Mouse (Mus musculus): ENCODE results near the gene Hadh. TPM values are rescaled to one million over a fixed set of nuclear protein-coding genes. Genes with fewer than 3 reads are reported as not detected.

Gene Hadh
- 400 and 413 TPM in 2 replicates for total RNA-seq (2021)
- long read RNA-seq, transcript Hadh-201 (8 exons, 1,789 nt) = major isoform, 667 of 772 reads
- long read RNA-seq, partial matches to known transcripts = 92 of 772 reads
- long read RNA-seq, other reads (novel, unspliced or antisense) = 12 of 772 reads

DNA sequence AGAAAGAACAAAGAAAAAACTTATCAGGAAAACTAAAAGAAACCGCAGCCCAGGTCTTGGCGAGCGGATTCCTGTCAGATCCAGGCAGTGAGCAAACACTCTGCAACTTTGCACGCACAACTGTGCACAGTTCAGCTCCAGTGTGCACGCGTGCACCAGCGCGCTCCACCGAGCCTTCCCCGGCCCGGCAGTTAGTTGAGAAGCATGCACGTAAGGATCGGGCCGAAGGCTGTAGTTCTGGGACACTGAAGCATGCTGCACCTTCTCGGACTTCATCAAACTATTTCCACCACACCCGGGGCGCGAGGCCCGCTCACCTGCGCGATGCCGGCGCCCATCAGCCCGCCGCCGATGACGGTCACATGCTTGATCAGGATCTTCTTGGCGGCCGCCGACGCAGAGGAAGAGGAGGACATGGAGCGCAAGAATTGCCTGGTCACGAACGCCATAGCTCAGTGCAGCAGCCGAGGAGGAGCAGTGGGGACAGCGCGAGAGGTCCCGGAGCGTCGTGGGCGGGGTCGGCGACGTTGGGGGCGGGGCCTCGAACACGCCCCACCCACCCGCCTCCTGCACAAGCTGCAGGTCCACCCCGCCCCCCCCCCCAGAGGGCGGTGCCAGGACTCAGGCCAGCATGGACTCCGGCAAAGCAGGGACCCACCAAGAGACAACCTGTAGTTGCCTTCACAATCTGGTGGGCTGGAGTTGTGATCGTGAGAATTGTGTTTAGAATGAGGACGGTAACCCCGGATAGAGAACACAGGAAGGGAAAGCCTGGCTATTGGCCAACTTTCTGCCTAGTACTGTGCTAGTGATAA, at the start of gene Hadh:
TSS of gene Hadh (minus strand) at position 543 of the 815 bp plus-strand sequence.
- peak; percentile 87 for DNase-seq

- peak; percentile 82 for DNase-seq
Observed at GRCm38 (mm10) chr3:131320184-131320583, 48.3 kb upstream of the Hadh start.

GRCm38 (mm10) chr3:131318211-131318610, 46.3 kb upstream of the Hadh start:
- no peak for DNase-seq

GRCm38 (mm10) chr3:131317126-131317525, 45.2 kb upstream of the Hadh start:
- DNase-seq = no peak

- DNase-seq = no peak
Observed at GRCm38 (mm10) chr3:131315957-131316510, 44.1 kb upstream of the Hadh start.

DNA sequence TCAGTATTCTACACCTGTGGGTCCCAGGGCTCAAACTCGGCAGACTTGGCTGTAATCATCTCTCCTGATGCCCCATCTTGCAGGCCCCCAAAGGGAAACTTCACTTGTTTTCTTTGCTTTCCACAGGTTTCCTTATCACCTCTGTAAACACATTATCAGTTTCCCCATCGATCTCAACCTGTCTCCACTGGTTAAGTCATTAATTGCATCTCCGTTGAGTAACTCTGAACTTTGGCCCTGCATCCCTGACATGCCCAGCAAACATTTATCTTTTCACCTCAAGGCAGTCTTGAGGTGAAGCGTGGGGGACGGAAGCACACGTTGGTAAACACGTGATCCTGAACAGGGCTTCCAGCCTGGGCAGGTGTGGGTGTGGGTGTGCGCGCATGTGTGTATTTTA, 40.4 kb upstream of the Hadh start:
- DNase-seq = no peak

- no peak for DNase-seq
Observed at GRCm38 (mm10) chr3:131310572-131310971, 38.7 kb upstream of the Hadh start.

GRCm38 (mm10) chr3:131307811-131308210, 35.9 kb upstream of the Hadh start:
- DNase-seq = no peak

GRCm38 (mm10) chr3:131306255-131306654, 34.4 kb upstream of the Hadh start:
- DNase-seq = no peak

- DNase-seq = no peak
Observed at GRCm38 (mm10) chr3:131303320-131303714, 31.4 kb upstream of the Hadh start.

DNA sequence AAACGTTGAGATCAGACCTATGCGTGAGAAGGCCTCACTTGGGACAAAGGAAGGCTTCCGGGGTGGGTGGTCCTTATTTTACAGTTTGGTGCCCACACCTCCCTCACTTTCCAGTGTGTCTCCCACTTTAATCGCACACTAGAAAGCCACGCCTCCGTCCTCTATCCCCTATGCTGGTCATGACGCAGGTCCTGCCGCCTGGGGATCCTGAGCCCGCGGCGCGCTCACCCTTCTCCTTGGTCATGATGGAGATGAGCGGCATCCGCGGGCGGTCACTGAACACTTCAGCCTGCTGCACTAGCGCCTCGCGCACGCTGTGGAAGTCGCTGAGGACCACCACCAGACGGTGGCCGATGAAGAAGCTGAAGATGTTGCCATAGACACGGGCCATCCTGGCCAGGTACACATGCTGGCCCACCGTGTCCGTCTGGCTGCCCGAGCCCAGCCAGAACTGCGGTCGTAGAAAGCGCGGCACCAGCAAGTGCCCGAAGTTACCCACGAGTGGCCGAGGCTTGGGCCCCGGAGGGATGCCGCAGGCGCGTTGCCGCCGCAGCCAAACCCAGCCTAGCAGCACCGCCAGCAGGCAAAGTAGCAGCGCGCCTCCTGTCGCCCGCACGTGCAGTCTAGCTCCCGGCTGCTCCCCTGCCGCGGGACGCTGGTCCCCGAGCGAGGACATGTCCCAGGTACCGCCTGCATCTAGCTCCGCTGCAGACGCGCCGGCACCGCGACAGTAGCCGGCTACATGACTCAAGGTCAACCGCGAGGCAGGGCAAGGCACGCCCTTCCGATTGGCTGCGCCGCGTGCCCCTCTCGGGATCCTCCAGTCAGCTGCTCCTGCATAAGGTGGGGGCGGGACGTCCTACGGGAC, 30.8 kb upstream of the Hadh start, which contains the start of gene Cyp2u1:
TSS of gene Cyp2u1 (minus strand) at position 776 of the 868 bp plus-strand sequence.
- DNase-seq = peak; percentile 92

GRCm38 (mm10) chr3:131299908-131300307, 28.0 kb upstream of the Hadh start:
- DNase-seq = no peak

- no peak for DNase-seq
Observed at GRCm38 (mm10) chr3:131299078-131299477, 27.2 kb upstream of the Hadh start.

DNA sequence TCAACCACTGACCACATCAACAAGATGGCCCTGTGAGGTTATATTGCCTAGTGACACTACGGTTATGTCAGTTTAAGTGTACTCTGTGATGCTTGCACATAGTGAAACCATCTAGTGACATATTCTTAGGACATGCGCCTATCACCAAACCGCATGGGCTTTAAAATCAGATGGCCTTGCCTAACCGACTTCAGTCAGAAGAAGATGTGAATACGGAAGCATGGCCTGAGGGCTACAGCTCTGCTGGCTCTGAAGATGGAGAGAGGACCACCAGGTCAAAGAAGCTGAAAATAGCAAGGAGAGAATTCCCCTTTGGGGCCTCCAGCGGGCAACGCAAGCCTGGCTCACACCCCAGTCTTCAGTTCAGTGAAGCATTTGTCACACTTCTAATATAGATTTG, 25.0 kb upstream of the Hadh start:
- no peak for DNase-seq

DNA sequence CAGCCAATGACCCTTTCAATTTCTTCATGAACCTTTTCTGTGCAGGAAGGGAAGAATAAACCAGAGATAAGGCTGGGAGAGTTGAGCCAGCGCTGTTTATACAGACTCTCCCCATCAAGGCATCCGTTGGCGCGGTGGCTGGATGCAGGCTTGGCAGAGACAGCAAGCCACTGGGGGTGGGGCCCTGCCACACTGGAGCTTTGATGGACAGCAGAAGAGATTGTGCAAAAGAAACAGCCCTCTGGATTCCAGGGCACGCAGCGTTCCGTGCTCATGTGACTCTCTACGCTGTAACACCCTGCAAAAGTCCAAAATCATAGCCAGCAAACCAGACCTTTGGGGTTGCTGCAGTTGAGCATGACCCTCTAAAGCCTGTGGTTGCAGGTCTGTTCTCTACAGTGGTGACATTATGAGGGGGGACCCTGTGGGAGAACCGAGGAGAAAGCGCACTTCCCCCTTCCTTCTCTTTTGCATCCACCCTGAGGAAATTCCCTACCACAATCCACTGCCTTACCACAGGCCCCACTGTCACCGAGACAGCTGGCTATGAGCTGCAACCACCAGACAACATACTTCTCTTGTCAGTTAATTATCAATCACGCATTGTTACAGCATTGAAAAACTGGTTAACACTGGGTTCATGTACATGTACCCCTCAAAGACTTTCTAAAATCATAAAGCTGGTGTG, 23.8 kb upstream of the Hadh start:
- peak; percentile 28 for DNase-seq

DNA sequence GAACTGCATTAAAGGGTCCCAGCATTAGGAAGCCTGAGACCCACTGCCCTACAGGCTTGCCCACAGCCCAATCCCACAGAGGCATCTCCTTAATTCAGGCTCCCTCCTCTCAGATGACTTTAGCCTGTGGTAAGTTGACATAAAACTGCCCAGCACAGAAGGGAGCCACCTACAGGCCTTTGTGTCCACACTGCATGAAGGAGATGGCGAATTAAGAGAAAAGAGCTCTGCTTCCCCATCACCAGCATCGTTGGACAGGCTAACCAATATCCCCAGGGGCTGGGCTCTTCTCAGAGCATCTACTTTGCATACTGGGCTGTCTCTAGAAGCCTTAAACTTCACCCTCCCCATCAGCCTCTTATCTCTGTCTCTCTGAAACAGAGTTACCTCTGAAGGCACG, 22.6 kb upstream of the Hadh start:
- no peak for DNase-seq

GRCm38 (mm10) chr3:131292959-131293358, 21.1 kb upstream of the Hadh start:
- no peak for DNase-seq

GRCm38 (mm10) chr3:131292349-131292748, 20.4 kb upstream of the Hadh start:
- DNase-seq = no peak

DNA sequence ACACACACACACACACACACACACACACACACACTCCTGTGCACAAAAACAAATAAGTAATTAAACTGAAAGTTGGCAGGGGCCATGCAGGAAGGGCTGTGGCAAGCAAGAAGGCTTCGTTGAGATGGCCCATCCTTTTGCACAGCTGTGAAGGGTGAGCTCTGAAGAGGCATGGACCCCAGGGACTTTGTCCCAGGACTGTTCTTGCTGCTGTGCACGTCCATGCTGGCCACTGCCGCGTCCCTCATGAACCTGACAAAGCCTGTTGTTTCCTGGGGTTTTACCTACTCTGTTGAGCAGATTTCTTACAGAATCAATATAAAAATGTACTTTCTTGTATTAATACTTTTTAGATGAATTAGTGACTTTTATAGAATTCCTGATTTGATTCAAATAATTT, 20.0 kb upstream of the Hadh start:
- no peak for DNase-seq

DNA sequence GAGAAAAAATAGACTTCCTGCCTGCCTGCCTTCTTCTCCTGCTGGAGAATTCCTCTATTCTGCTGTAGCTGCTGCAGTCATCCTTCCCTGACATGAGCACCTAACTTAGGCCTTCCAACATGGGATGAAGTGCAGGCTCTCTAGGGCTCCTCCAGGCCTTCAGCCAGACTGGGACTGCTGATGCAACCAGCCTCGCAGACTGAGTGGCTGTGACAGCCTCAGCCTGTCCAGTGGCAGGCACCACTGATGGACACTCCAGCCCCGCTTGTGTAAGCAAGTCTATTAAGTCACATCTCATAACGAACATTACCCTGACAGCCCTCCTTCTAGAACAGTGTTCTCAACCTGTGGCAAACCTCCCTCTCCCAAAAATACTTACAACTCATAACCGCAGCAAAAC, 2.2 kb upstream of the Hadh start:
- no peak for DNase-seq

- DNase-seq = no peak
Observed at GRCm38 (mm10) chr3:131272374-131273100, 636 bp upstream of the Hadh start.

Measured in adrenal gland, postnatal 25 days (tissue).